In the genomic region with DNA sequence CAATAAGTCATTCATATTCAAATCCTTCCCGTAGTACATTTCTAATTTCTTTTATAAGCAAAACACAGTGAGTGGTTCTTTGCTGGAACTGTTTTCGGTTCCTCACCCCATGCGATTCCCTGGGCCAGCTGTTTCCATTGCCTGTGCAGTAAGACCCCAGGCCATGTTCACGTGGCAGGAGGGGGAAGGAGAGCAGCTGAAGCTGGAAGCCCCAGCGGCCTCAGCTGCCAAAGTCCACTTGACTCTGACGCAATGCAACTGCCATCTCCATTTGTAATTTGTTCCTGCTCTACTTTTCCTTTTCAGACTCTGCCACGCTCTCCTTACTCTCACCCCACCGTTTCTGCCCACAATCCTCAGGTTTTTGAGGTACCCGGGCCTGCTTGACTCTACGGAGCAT, we compare ENCODE assay signal across 12 mouse cellular contexts.
A peak's percentile ranks its signal among the peaks of the same experiment; 100 is the strongest.
DNase-seq lines count a peak whose midpoint lies in the region.
"Had no signal": no experiment of that assay in that cellular context is flagged by ENCODE, and none has a peak within 500 bp of the region (broad histone marks: within the 10 kb centered on the region; RNA-seq: fewer than 3 reads in every experiment).

No protein-coding gene starts in this region.

- intact Hi-C loops in left cerebral cortex, postnatal 4 days (cut with DNase I), result no loop called here
- intact Hi-C loops in heart, postnatal 10 days (cut with DNase I), result no loop called here

- DNase-seq in adrenal gland, adult 2 months, result peak; percentile 6
- no peak for DNase-seq in adrenal gland, adult 8-10 months
- DNase-seq in left cerebral cortex, postnatal 4 days, result peak; percentile 9
- DNase-seq in left cerebral cortex, adult 18-20 months (ENCODE audit: low spot score in 2 of 2), result no peak
- DNase-seq in heart, postnatal 10 days, result peak; percentile 18 to 20
- peak; percentile 14 for DNase-seq in lung, postnatal 14 days
- DNase-seq in natural killer cell, adult 2 months (ENCODE audit: low spot score in 2 of 2), result no peak
- DNase-seq in kidney, adult 18-20 months, result no peak
- DNase-seq: liver, embryonic 13.5 days; midbrain, embryonic 14.5 days; spleen, adult 18-20 months; thymus, postnatal 14 days had no signal

Comparison
In these comparisons a context has a peak if more than half of its experiments do, and no peak if none do; other contexts are left out.
1. DNase-seq: peak in adrenal gland, adult 2 months (single experiment), left cerebral cortex, postnatal 4 days (single experiment), heart, postnatal 10 days (2 of 2) and lung, postnatal 14 days (single experiment); none in adrenal gland, adult 8-10 months (single experiment), left cerebral cortex, adult 18-20 months (0 of 2), natural killer cell, adult 2 months (0 of 2) and kidney, adult 18-20 months (single experiment).